Mouse (Mus musculus) small intestine, adult 2 months (tissue): ENCODE measurements around the gene Zfp260. TPM values are rescaled to one million over a fixed set of nuclear protein-coding genes. Genes with fewer than 3 reads are reported as not detected.

Experiments used
- H3K27ac ChIP-seq: fragments of 200-500 bp; 2 replicates; pipeline ENCODE4 v1.5.1; 2012; ENCODE audit warnings: low read depth, low read length, control low read depth, inconsistent platforms; ENCODE audit not compliant: insufficient read depth
- H3K27me3 ChIP-seq: fragments of 200-500 bp; 2 replicates; pipeline ENCODE4 v1.6.1; 2012; ENCODE audit warnings: mild to moderate bottlenecking, moderate library complexity, low read length, inconsistent platforms; ENCODE audit not compliant: control insufficient read depth, insufficient read depth
- H3K36me3 ChIP-seq: fragments of 200-500 bp; 2 replicates; pipeline ENCODE4 v1.6.1; 2012; ENCODE audit warnings: mild to moderate bottlenecking, low read length, control low read depth, inconsistent platforms; ENCODE audit not compliant: control insufficient read depth, insufficient read depth
- H3K4me1 ChIP-seq: fragments of 200-500 bp; 2 replicates; pipeline ENCODE4 v1.6.1; 2012; ENCODE audit warnings: low read length, inconsistent platforms, mixed read lengths; ENCODE audit not compliant: control insufficient read depth, insufficient read depth, insufficient read length
- H3K4me3 ChIP-seq: fragments of 200-500 bp; 2 replicates; pipeline ENCODE4 v1.5.1; 2012; ENCODE audit warnings: low read depth, mild to moderate bottlenecking, control low read depth, inconsistent platforms, low read length, moderate library complexity
- CTCF ChIP-seq: fragments of 200-500 bp; IDR thresholded peaks from 2 replicates; pipeline ENCODE4 v1.5.1; 2012; ENCODE audit warnings: low read depth, mild to moderate bottlenecking, control low read depth, inconsistent platforms, low read length, moderate library complexity, mixed read lengths; ENCODE audit not compliant: insufficient replicate concordance, insufficient read length; ENCODE audit errors: extremely low read depth
- POLR2A ChIP-seq: fragments of 200-500 bp; IDR thresholded peaks from 2 replicates; pipeline ENCODE4 v1.6.1; 2012; ENCODE audit warnings: low read depth, mild to moderate bottlenecking, control low read depth, inconsistent platforms, low read length, moderate library complexity
- WGBS: fragments of 180-500 bp; shearing (Covaris S2); methylation state at CpG from one replicate; pipeline ENCODE4 v1.1.7; 2018; 5-methylcytosine and 5-hydroxymethylcytosine counted together
- polyA plus RNA-seq: library from polyadenylated mRNA; depleted of rRNA; stranded (reverse); fragments of >200 nt; gene quantifications from 2 replicates; pipeline ENCODE4 v1.2.3, GENCODE M21; 2012

Zfp260 gene
- polyA plus RNA-seq, 1 experiment = 7.1 TPM

GRCm38 (mm10) chr7:30072146-30073028 is 22.2 kb upstream of the Zfp260 start, which contains the start of gene Zfp82:
Zfp82 (minus strand) TSS chr7:30072900.
- no peak for TF ChIP-seq CTCF
- no peak for TF ChIP-seq POLR2A
- peak within 1 kb of the TSS; percentile 72 for H3K4me3 ChIP-seq
- H3K27ac ChIP-seq = no peak within 1 kb of the TSS
- H3K4me1 ChIP-seq = no peaks in the 10 kb centered on the region
- WGBS = 1% methylated on average over 50 of the region's 50 CpGs
- H3K27me3 ChIP-seq = no peaks in the 10 kb centered on the region
- no peaks in the 10 kb centered on the region for H3K36me3 ChIP-seq

DNA sequence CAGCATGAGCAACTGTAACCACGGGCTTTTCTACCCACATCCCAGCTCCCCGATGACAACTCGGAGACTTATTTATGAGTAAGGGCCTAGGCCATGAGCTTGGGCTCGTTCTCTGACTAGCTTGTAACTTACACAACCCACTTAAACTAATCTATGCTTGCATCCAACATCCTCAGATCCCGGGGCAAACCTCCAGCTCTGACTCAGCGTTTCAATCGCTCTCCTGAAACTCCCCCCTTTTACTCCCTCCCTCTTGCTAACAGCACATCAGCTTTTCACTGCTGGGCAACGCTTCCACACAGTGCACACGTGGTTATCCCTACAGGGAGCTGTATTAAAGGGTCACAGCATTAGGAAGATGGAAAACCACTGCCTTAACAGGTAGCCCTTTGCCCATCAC is 8.1 kb upstream of the Zfp260 start:
- no peak overlapping the region for H3K27ac ChIP-seq
- no peaks in the 10 kb centered on the region for H3K27me3 ChIP-seq
- WGBS = 73% methylated on average over 9 of the region's 9 CpGs
- H3K4me1 ChIP-seq = peaks cover 3% of the 10 kb centered on the region
- no peaks in the 10 kb centered on the region for H3K36me3 ChIP-seq
- no peak overlapping the region for H3K4me3 ChIP-seq
- no peak for TF ChIP-seq POLR2A
- no peak for TF ChIP-seq CTCF

DNA sequence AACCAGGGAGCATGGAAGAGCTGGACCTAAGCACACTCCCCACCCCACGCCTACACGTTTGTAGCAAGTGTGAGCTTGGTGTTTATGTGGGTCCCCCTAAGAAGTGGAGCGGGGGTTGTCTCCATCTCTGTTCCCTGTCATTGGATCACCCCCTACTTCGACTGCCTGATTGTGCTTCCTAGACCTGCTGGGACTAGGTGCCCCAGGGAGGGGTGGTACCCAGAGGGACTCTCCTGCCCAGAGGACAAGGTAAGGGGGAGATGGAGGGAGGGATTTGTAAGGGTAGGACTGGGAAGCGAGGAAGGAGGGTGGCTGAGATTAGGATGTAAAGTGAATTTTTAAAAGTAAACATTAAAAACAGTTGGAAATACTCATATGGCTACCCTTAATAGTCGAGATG is 5.2 kb upstream of the Zfp260 start:
- Histone ChIP-seq H3K27ac (no peak overlapping the region), H3K36me3 (no peaks in the 10 kb centered on the region), H3K4me3 (no peak overlapping the region), H3K4me1 (peaks cover 6% of the 10 kb centered on the region), H3K27me3 (no peaks in the 10 kb centered on the region)
- whole genome bisulfite sequencing = 32% methylated on average over 6 of the region's 6 CpGs
- no peak for TF ChIP-seq POLR2A
- TF ChIP-seq CTCF = no peak

- Histone ChIP-seq H3K4me3 (peak within 1 kb of the TSS; percentile 90), H3K27me3 (no peaks in the 10 kb centered on the region), H3K4me1 (peaks cover 6% of the 10 kb centered on the region), H3K27ac (peak within 1 kb of the TSS; percentile 42), H3K36me3 (no peaks in the 10 kb centered on the region)
- TF ChIP-seq CTCF = no peak
- TF ChIP-seq POLR2A = peak; percentile 50; the same call in 1 of the 2 replicates
- WGBS = under 1% methylated on average over 40 of the region's 40 CpGs
Measured at GRCm38 (mm10) chr7:30090092-30090969, 4.2 kb upstream of the Zfp260 start, which contains the start of the genes Gm26920 and Zfp566. Gm26920 (minus strand) TSS chr7:30090410. Zfp566 (minus strand) TSS chr7:30090527.

GRCm38 (mm10) chr7:30090970-30091585 is 3.5 kb upstream of the Zfp260 start:
- no peaks in the 10 kb centered on the region for H3K27me3 ChIP-seq
- H3K27ac ChIP-seq = no peak overlapping the region; the same call in 1 of the 2 replicates
- WGBS = 3% methylated on average over 9 of the region's 9 CpGs
- peaks cover 9% of the 10 kb centered on the region; the same call in 1 of the 2 replicates for H3K4me1 ChIP-seq
- TF ChIP-seq CTCF (peak; percentile 22; the same call in 1 of the 2 replicates), POLR2A (no peak)
- no peaks in the 10 kb centered on the region for H3K36me3 ChIP-seq
- peak overlapping the region; percentile 52 for H3K4me3 ChIP-seq

DNA sequence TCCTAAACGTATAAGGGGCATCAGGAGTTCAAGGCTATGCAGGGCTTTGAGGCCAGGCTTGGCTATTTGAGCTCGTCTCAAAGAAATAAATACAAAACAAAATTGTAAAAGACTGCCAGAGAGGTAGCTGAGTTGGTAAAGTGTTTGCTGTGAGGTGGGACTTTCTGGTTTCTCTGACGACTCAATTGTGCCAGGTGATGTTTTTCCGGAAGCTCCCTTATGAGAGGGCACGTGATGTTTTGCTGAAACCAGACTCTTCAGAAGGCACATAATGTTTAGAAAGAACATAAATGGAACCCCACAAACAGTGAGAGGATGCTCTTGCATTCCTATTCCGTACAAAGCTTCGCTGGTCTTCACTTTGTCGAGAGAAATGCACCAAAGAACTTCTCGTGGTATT is 1.9 kb upstream of the Zfp260 start:
- 84% methylated on average over 9 of the region's 9 CpGs for WGBS
- TF ChIP-seq POLR2A (no peak), CTCF (no peak)
- no peak overlapping the region for H3K27ac ChIP-seq

More for the DNA sequence above, 1.9 kb upstream of the Zfp260 start:
- no peaks in the 10 kb centered on the region for H3K36me3 ChIP-seq
- peaks cover 9% of the 10 kb centered on the region; the same call in 1 of the 2 replicates for H3K4me1 ChIP-seq
- H3K4me3 ChIP-seq = no peak overlapping the region
- no peaks in the 10 kb centered on the region for H3K27me3 ChIP-seq
